Mouse (Mus musculus) spleen, postnatal 36 days (tissue): Measurements from ENCODE around the gene Syngr2.
"Not testable (repeated sequence)": the region's sequence is repeated elsewhere in the genome, so short reads cannot be mapped to it uniquely, and the experiment has no call there.

Source experiments
- DNase-seq, 2 experiments: peaks; one replicate each; pipeline ENCODE4 v3.0.0; 2022; ENCODE audit warnings: low spot score in 2 of 2, mixed read lengths in 1 of 2

Syngr2 gene

GRCm38 (mm10) chr11:117810401-117811046, 1.1 kb downstream of the Syngr2 start:
- DNase-seq, result peak; percentile 81 to 88

- no peak for DNase-seq
Measured at GRCm38 (mm10) chr11:117813867-117814266, 4.4 kb downstream of the Syngr2 start.

- DNase-seq, result no peak
Measured at GRCm38 (mm10) chr11:117814704-117815366, 5.4 kb downstream of the Syngr2 start.

GRCm38 (mm10) chr11:117815850-117816249, 6.4 kb downstream of the Syngr2 start:
- not testable (repeated sequence) for DNase-seq

- no peak for DNase-seq
Measured at GRCm38 (mm10) chr11:117816389-117816996, 7.0 kb downstream of the Syngr2 start.

GRCm38 (mm10) chr11:117819095-117819494, 9.6 kb downstream of the Syngr2 start:
- no peak for DNase-seq

- no peak for DNase-seq
Measured at GRCm38 (mm10) chr11:117820173-117820572, 10.7 kb downstream of the Syngr2 start.

- no peak for DNase-seq
Measured at GRCm38 (mm10) chr11:117821868-117822267, 12.4 kb downstream of the Syngr2 start.

- no peak for DNase-seq
Measured at GRCm38 (mm10) chr11:117822728-117823241, 13.3 kb downstream of the Syngr2 start.

GRCm38 (mm10) chr11:117823411-117823810, 13.9 kb downstream of the Syngr2 start:
- no peak for DNase-seq

- peak; percentile 71 to 80 for DNase-seq
Measured at GRCm38 (mm10) chr11:117824060-117824969, 14.8 kb downstream of the Syngr2 start.

- peak; percentile 66 to 80 for DNase-seq
Measured at GRCm38 (mm10) chr11:117825333-117826101, 16.0 kb downstream of the Syngr2 start, which contains the start of the genes Afmid and Tk1. TSS of gene Afmid (plus strand) at chr11:117825924. TSS of gene Tk1 (minus strand) at chr11:117826092.

GRCm38 (mm10) chr11:117826164-117826563, 16.7 kb downstream of the Syngr2 start:
- DNase-seq, result no peak

- no peak for DNase-seq
Measured at GRCm38 (mm10) chr11:117826916-117827315, 17.4 kb downstream of the Syngr2 start.

- no peak for DNase-seq
Measured at GRCm38 (mm10) chr11:117827386-117827785, 17.9 kb downstream of the Syngr2 start.

GRCm38 (mm10) chr11:117828149-117828887, 18.9 kb downstream of the Syngr2 start:
- DNase-seq, result peak; percentile 82 to 87

- DNase-seq, result peak; percentile 49 to 65
Measured at GRCm38 (mm10) chr11:117828888-117829604, 19.6 kb downstream of the Syngr2 start.

GRCm38 (mm10) chr11:117829671-117830215, 20.3 kb downstream of the Syngr2 start:
- peak in 1 of 2 experiments; percentile 52 for DNase-seq

- peak; percentile 50 to 72 for DNase-seq
Measured at GRCm38 (mm10) chr11:117830401-117830800, 20.9 kb downstream of the Syngr2 start.
